Mouse (Mus musculus) bone marrow, adult 2 months (tissue): ENCODE results near the gene Tom1. TPM values are rescaled to one million over a fixed set of nuclear protein-coding genes. Genes with fewer than 3 reads are reported as not detected.

Source experiments
- H3K27ac ChIP-seq: fragments of 200-500 bp; 2 replicates; pipeline ENCODE4 v1.5.1; 2012; ENCODE audit warnings: low read depth, mild to moderate bottlenecking, control low read depth, inconsistent platforms, low read length; ENCODE audit not compliant: control insufficient read depth, poor library complexity, insufficient read depth
- H3K4me1 ChIP-seq: fragments of 200-500 bp; 2 replicates; pipeline ENCODE4 v1.6.1; 2011; ENCODE audit warnings: low read length; ENCODE audit not compliant: control insufficient read depth, insufficient read depth
- H3K4me3 ChIP-seq: fragments of 200-500 bp; replicated peaks from 2 replicates; pipeline ENCODE3; 2011; ENCODE audit warnings: mild to moderate bottlenecking, low read depth, low read length, control low read depth; ENCODE audit not compliant: control insufficient read depth
- CTCF ChIP-seq: fragments of 200-500 bp; IDR thresholded peaks from 2 replicates; pipeline ENCODE4 v1.5.1; 2011; ENCODE audit warnings: low read length, control low read depth; ENCODE audit not compliant: control insufficient read depth, insufficient read depth
- POLR2A ChIP-seq: fragments of 200-500 bp; IDR thresholded peaks from 2 replicates; pipeline ENCODE4 v1.6.1; 2011; ENCODE audit warnings: low read depth, mild to moderate bottlenecking, control low read depth, low read length, borderline replicate concordance; ENCODE audit not compliant: control insufficient read depth
- WGBS: fragments of 180-500 bp; shearing (Covaris S2); methylation state at CpG from one replicate; pipeline ENCODE4 v1.1.7; 2018; 5-methylcytosine and 5-hydroxymethylcytosine counted together
- polyA plus RNA-seq: library from polyadenylated mRNA; stranded (reverse); fragments of >200 nt; gene quantifications from 2 replicates; pipeline ENCODE4 v1.2.4, GENCODE M21; 2011; ENCODE audit warnings: low replicate concordance; ENCODE audit not compliant: missing spikeins, insufficient read depth, insufficient read length

Tom1 gene
- polyA plus RNA-seq, 1 experiment, result 23.7 TPM

- WGBS, result under 1% methylated on average over 17 of the region's 17 CpGs
- Histone ChIP-seq H3K4me3 (peak overlapping the region; percentile 84), H3K4me1 (peaks cover 3% of the 10 kb centered on the region; the same call in 1 of the 2 replicates), H3K27ac (peak overlapping the region; percentile 90)
- TF ChIP-seq POLR2A, result no peak
- no peak for TF ChIP-seq CTCF
These were observed 780 bp downstream of the Tom1 start for GRCm38 (mm10) chr8:75034285-75034684.

- H3K27ac ChIP-seq, result no peak overlapping the region
- no peak overlapping the region for H3K4me3 ChIP-seq
- peaks cover 5% of the 10 kb centered on the region; the same call in 1 of the 2 replicates for H3K4me1 ChIP-seq
- TF ChIP-seq POLR2A, result no peak
- TF ChIP-seq CTCF, result no peak
These were observed 2.1 kb downstream of the Tom1 start for GRCm38 (mm10) chr8:75035640-75036039.

DNA sequence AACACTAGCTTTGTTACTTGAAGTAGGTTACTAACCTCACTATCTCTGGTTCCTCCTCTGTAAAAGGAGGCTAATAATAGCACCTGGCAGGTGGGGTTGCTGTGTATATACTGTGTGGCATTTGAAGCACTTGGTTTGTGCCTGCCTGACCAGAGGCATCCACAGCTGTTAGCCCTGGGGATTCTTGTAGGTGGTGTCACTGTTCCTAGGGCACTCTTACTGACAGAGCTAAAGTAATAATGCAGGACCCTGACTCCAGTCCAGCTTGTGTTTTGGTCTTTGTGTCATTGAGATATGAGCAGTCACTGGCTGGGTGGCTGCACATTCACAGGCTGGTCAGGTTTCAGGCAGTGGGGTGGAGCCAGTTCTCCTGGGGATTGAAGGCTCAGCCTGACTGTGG lies 5.0 kb downstream of the Tom1 start:
- H3K27ac ChIP-seq, result no peak overlapping the region
- TF ChIP-seq CTCF (no peak), POLR2A (no peak)
- H3K4me1 ChIP-seq, result peaks cover 16% of the 10 kb centered on the region
- H3K4me3 ChIP-seq, result no peak overlapping the region

GRCm38 (mm10) chr8:75039754-75040153 lies 6.2 kb downstream of the Tom1 start:
- TF ChIP-seq CTCF, result no peak
- TF ChIP-seq POLR2A, result no peak
- no peak overlapping the region for H3K4me3 ChIP-seq
- WGBS, result 40% methylated on average over 1 of the region's 1 CpGs
- peaks cover 16% of the 10 kb centered on the region for H3K4me1 ChIP-seq
- peak overlapping the region; percentile 43; the same call in 1 of the 2 replicates for H3K27ac ChIP-seq

GRCm38 (mm10) chr8:75042171-75042570 lies 8.7 kb downstream of the Tom1 start:
- Histone ChIP-seq H3K27ac (no peak overlapping the region; the same call in 1 of the 2 replicates), H3K4me1 (peaks cover 13% of the 10 kb centered on the region)
- WGBS, result 45% methylated on average over 2 of the region's 2 CpGs

GRCm38 (mm10) chr8:75042974-75043373 lies 9.5 kb downstream of the Tom1 start:
- Histone ChIP-seq H3K27ac (peak overlapping the region; percentile 60), H3K4me3 (no peak overlapping the region), H3K4me1 (peaks cover 13% of the 10 kb centered on the region)
- TF ChIP-seq POLR2A (no peak), CTCF (no peak)
- 88% methylated on average over 1 of the region's 1 CpGs for WGBS

More at GRCm38 (mm10) chr8:75042171-75042570, 8.7 kb downstream of the Tom1 start:
- TF ChIP-seq POLR2A, result no peak
- no peak overlapping the region for H3K4me3 ChIP-seq

GRCm38 (mm10) chr8:75046303-75046702 lies 12.8 kb downstream of the Tom1 start:
- no peak overlapping the region for H3K27ac ChIP-seq
- no peak for TF ChIP-seq POLR2A
- TF ChIP-seq CTCF, result no peak
- H3K4me3 ChIP-seq, result no peak overlapping the region
- H3K4me1 ChIP-seq, result peaks cover 9% of the 10 kb centered on the region
- WGBS, result 91% methylated on average over 1 of the region's 1 CpGs

DNA sequence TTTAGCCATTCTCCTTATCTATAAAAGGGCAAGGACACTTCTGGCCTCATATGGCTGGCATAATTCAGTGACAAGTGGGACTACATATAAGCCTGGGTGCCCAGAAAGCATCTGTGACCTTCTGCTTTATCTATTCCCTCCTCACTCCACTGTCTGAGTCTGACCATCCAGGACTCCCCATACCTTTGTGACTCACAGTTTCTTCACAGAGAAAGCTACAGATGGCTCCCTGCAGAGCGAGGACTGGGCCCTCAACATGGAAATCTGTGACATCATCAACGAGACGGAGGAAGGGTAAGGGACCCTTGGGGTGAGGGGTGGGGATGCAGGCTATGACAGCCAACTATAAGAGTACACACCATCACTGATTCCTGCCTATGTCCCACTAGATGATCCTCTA lies 14.3 kb downstream of the Tom1 start:
- 84% methylated on average over 3 of the region's 3 CpGs for whole genome bisulfite sequencing
- Histone ChIP-seq H3K4me3 (no peak overlapping the region), H3K4me1 (peaks cover 3% of the 10 kb centered on the region), H3K27ac (no peak overlapping the region)
- TF ChIP-seq CTCF (no peak), POLR2A (no peak)

DNA sequence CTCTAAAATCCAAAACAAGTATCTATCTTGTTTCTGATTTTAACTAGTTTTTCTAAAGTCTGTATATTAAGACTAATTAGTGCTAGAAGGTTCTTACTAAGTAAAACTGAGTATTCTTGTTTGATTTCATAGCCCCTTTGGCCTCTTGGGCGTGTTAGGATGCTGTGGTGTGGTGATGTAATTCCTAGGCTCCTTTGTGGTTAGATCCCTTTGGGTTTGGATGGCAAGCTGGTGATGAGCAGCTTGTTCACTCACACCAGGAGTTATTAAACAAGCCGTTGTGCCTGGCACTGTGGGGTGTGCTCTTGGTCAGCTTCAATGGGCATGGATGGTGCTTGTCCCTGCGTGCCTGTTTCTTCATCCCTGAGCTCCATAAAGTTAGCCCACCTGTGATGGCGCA lies 19.8 kb downstream of the Tom1 start:
- no peak for TF ChIP-seq POLR2A
- TF ChIP-seq CTCF, result no peak
- 57% methylated on average over 4 of the region's 4 CpGs for WGBS
- Histone ChIP-seq H3K4me1 (peaks cover 13% of the 10 kb centered on the region), H3K27ac (no peak overlapping the region), H3K4me3 (no peak overlapping the region)
